Mouse (Mus musculus): ENCODE results near the gene Tekt2. TPM values are rescaled to one million over a fixed set of nuclear protein-coding genes. Genes with fewer than 3 reads are reported as not detected.
A peak's percentile ranks its signal among the peaks of the same experiment; 100 is the strongest.

Tekt2 gene
- polyA plus RNA-seq, 1 experiment from 2014 or later: 26.5 TPM

- no peak for ATAC-seq (ENCODE audit: insufficient number of reproducible peaks, low FRiP score, low TSS enrichment, low read depth)
- Histone ChIP-seq H3K4me3 (replicated peaks) (peak overlapping the region; percentile 89), H3K9ac (no peak overlapping the region), H3K9me3 (replicated peaks) (no peaks in the 10 kb centered on the region), H3K4me2 (replicated peaks) (peak overlapping the region; percentile 78), H3K36me3 (peaks cover 16% of the 10 kb centered on the region), H3K27me3 (no peaks in the 10 kb centered on the region), H3K27ac (replicated peaks) (no peak overlapping the region), H3K4me1 (peaks cover 35% of the 10 kb centered on the region)
- WGBS: 53% methylated on average over 28 of the region's 28 CpGs
Observed at GRCm38 (mm10) chr4:126321854-126322511, 3.5 kb downstream of the Tekt2 start.

- peak; percentile 81 for ATAC-seq (ENCODE audit: insufficient number of reproducible peaks, low FRiP score, low TSS enrichment, low read depth)
- WGBS: under 1% methylated on average over 80 of the region's 80 CpGs
- peaks cover 36% of the 10 kb centered on the region for H3K4me1 ChIP-seq
- H3K4me2 ChIP-seq (replicated peaks): peak within 1 kb of the TSS; percentile 78
- peak within 1 kb of the TSS; percentile 89 for H3K4me3 ChIP-seq (replicated peaks)
- no peaks in the 10 kb centered on the region for H3K27me3 ChIP-seq
- H3K27ac ChIP-seq (replicated peaks): peak within 1 kb of the TSS; percentile 85
- H3K9ac ChIP-seq: peak within 1 kb of the TSS; percentile 68
- no peaks in the 10 kb centered on the region for H3K9me3 ChIP-seq (replicated peaks)
- H3K36me3 ChIP-seq: peaks cover 23% of the 10 kb centered on the region
Observed at GRCm38 (mm10) chr4:126321111-126321853, 4.2 kb downstream of the Tekt2 start, which contains the start of gene Adprhl2. TSS of gene Adprhl2 (minus strand) at chr4:126321703.

GRCm38 (mm10) chr4:126319806-126320205 lies 5.7 kb downstream of the Tekt2 start:
- H3K27me3 ChIP-seq: no peaks in the 10 kb centered on the region
- WGBS: 88% methylated on average over 6 of the region's 6 CpGs
- H3K9ac ChIP-seq: no peak overlapping the region
- peaks cover 41% of the 10 kb centered on the region for H3K4me1 ChIP-seq
- H3K36me3 ChIP-seq: peaks cover 31% of the 10 kb centered on the region
- no peak overlapping the region for H3K27ac ChIP-seq (replicated peaks)
- no peaks in the 10 kb centered on the region for H3K9me3 ChIP-seq (replicated peaks)
- H3K4me2 ChIP-seq (replicated peaks): no peak overlapping the region
- no peak overlapping the region for H3K4me3 ChIP-seq (replicated peaks)
- ATAC-seq (ENCODE audit: insufficient number of reproducible peaks, low FRiP score, low TSS enrichment, low read depth): no peak

GRCm38 (mm10) chr4:126316443-126317040 lies 8.9 kb downstream of the Tekt2 start:
- peaks cover 54% of the 10 kb centered on the region for H3K4me1 ChIP-seq
- H3K4me3 ChIP-seq (replicated peaks): no peak overlapping the region
- no peak overlapping the region for H3K4me2 ChIP-seq (replicated peaks)
- no peak overlapping the region for H3K27ac ChIP-seq (replicated peaks)
- no peaks in the 10 kb centered on the region for H3K27me3 ChIP-seq
- no peaks in the 10 kb centered on the region for H3K9me3 ChIP-seq (replicated peaks)
- no peak overlapping the region for H3K9ac ChIP-seq
- H3K36me3 ChIP-seq: peaks cover 35% of the 10 kb centered on the region
- 89% methylated on average over 13 of the region's 13 CpGs for WGBS
- ATAC-seq (ENCODE audit: insufficient number of reproducible peaks, low FRiP score, low TSS enrichment, low read depth): no peak

GRCm38 (mm10) chr4:126315931-126316330 lies 9.6 kb downstream of the Tekt2 start:
- WGBS: 42% methylated on average over 5 of the region's 5 CpGs
- no peaks in the 10 kb centered on the region for H3K9me3 ChIP-seq (replicated peaks)
- H3K9ac ChIP-seq: no peak overlapping the region
- no peak overlapping the region for H3K27ac ChIP-seq (replicated peaks)
- no peak overlapping the region for H3K4me3 ChIP-seq (replicated peaks)
- peaks cover 53% of the 10 kb centered on the region for H3K4me1 ChIP-seq
- no peaks in the 10 kb centered on the region for H3K27me3 ChIP-seq
- ATAC-seq (ENCODE audit: insufficient number of reproducible peaks, low FRiP score, low TSS enrichment, low read depth): no peak
- H3K36me3 ChIP-seq: peaks cover 36% of the 10 kb centered on the region
- H3K4me2 ChIP-seq (replicated peaks): no peak overlapping the region

GRCm38 (mm10) chr4:126314393-126314792 lies 11.1 kb downstream of the Tekt2 start:
- Histone ChIP-seq H3K9me3 (replicated peaks) (no peaks in the 10 kb centered on the region), H3K4me2 (replicated peaks) (no peak overlapping the region), H3K36me3 (peaks cover 36% of the 10 kb centered on the region), H3K27me3 (no peaks in the 10 kb centered on the region), H3K27ac (replicated peaks) (peak overlapping the region; percentile 82), H3K4me3 (replicated peaks) (no peak overlapping the region), H3K9ac (no peak overlapping the region), H3K4me1 (peaks cover 47% of the 10 kb centered on the region)
- WGBS: 19% methylated on average over 10 of the region's 10 CpGs
- ATAC-seq (ENCODE audit: insufficient number of reproducible peaks, low FRiP score, low TSS enrichment, low read depth): peak; percentile 58

- peak overlapping the region; percentile 82 for H3K27ac ChIP-seq (replicated peaks)
- no peak overlapping the region for H3K9ac ChIP-seq
- H3K9me3 ChIP-seq (replicated peaks): no peaks in the 10 kb centered on the region
- H3K4me3 ChIP-seq (replicated peaks): no peak overlapping the region
- no peaks in the 10 kb centered on the region for H3K27me3 ChIP-seq
- ATAC-seq (ENCODE audit: insufficient number of reproducible peaks, low FRiP score, low TSS enrichment, low read depth): no peak
- H3K4me1 ChIP-seq: peaks cover 47% of the 10 kb centered on the region
- 30% methylated on average over 5 of the region's 5 CpGs for WGBS
- no peak overlapping the region for H3K4me2 ChIP-seq (replicated peaks)
- H3K36me3 ChIP-seq: peaks cover 32% of the 10 kb centered on the region
Observed at GRCm38 (mm10) chr4:126313202-126313601, 12.3 kb downstream of the Tekt2 start.

- H3K4me3 ChIP-seq (replicated peaks): no peak overlapping the region
- H3K27ac ChIP-seq (replicated peaks): peak overlapping the region; percentile 82
- ATAC-seq (ENCODE audit: insufficient number of reproducible peaks, low FRiP score, low TSS enrichment, low read depth): no peak
- H3K9me3 ChIP-seq (replicated peaks): no peaks in the 10 kb centered on the region
- H3K9ac ChIP-seq: no peak overlapping the region
- no peaks in the 10 kb centered on the region for H3K27me3 ChIP-seq
- H3K36me3 ChIP-seq: peaks cover 17% of the 10 kb centered on the region
- 92% methylated on average over 16 of the region's 16 CpGs for WGBS
- H3K4me2 ChIP-seq (replicated peaks): no peak overlapping the region
- peaks cover 47% of the 10 kb centered on the region for H3K4me1 ChIP-seq
Observed at GRCm38 (mm10) chr4:126311566-126312200, 13.8 kb downstream of the Tekt2 start.

GRCm38 (mm10) chr4:126310344-126310743 lies 15.1 kb downstream of the Tekt2 start:
- Histone ChIP-seq H3K27me3 (no peaks in the 10 kb centered on the region), H3K27ac (replicated peaks) (no peak overlapping the region), H3K4me3 (replicated peaks) (no peak overlapping the region), H3K9ac (no peak overlapping the region), H3K4me1 (peaks cover 37% of the 10 kb centered on the region), H3K9me3 (replicated peaks) (no peaks in the 10 kb centered on the region), H3K36me3 (0 out of 2 replicates have a peak, but pooled peaks cover 5% of the 10 kb centered on the region), H3K4me2 (replicated peaks) (no peak overlapping the region)
- WGBS: 81% methylated on average over 6 of the region's 7 CpGs
- ATAC-seq (ENCODE audit: insufficient number of reproducible peaks, low FRiP score, low TSS enrichment, low read depth): no peak

- Histone ChIP-seq H3K9me3 (replicated peaks) (no peaks in the 10 kb centered on the region), H3K4me3 (replicated peaks) (no peak overlapping the region; the same call in 1 of the 2 replicates), H3K9ac (no peak overlapping the region), H3K36me3 (0 out of 2 replicates have a peak, but pooled peaks cover 5% of the 10 kb centered on the region), H3K27me3 (no peaks in the 10 kb centered on the region), H3K4me2 (replicated peaks) (peak overlapping the region; percentile 39), H3K4me1 (peaks cover 34% of the 10 kb centered on the region), H3K27ac (replicated peaks) (no peak overlapping the region)
- 4% methylated on average over 7 of the region's 7 CpGs for WGBS
- ATAC-seq (ENCODE audit: insufficient number of reproducible peaks, low FRiP score, low TSS enrichment, low read depth): no peak
Observed at GRCm38 (mm10) chr4:126309922-126310309, 15.6 kb downstream of the Tekt2 start.

All from embryonic facial prominence, embryonic 15.5 days (tissue).